Mouse (Mus musculus): Measurements from ENCODE around the gene Scn2a.
"Not testable (repeated sequence)": the region's sequence is repeated elsewhere in the genome, so short reads cannot be mapped to it uniquely, and the experiment has no call there.

- not testable (repeated sequence) for TF ChIP-seq POLR2A (IDR thresholded peaks at IDR 0.05; ENCODE audit: borderline replicate concordance, extremely low read depth, insufficient read depth, insufficient read length, poor library complexity, severe bottlenecking); CTCF (IDR thresholded peaks at IDR 0.05; ENCODE audit: borderline replicate concordance, extremely low read depth, insufficient read depth, insufficient read length)
Measured at GRCm38 (mm10) chr2:65811203-65811602, 190.6 kb downstream of the Scn2a start.

All from brain, embryonic 14.5 days (tissue).